Mouse (Mus musculus) adrenal gland, postnatal 4 days (tissue): ENCODE data around the gene Cops4. TPM values are rescaled to one million over a fixed set of nuclear protein-coding genes. Genes with fewer than 3 reads are reported as not detected.

Experiments used
- DNase-seq, 2 experiments: peaks; one replicate each; pipeline ENCODE4 v3.0.0; 2021 to 2022; ENCODE audit warnings: low spot score in 2 of 2, mixed read lengths in 2 of 2
- microRNA-seq: library from miRNA; unstranded; fragments of <30 nt; microRNA quantifications from one replicate; pipeline ENCODE4 v1.2.0, GENCODE M21; 2021
- total RNA-seq, 2 experiments: library from RNA; stranded (reverse); gene quantifications; 2 replicates each; pipeline ENCODE4 v1.2.3; 2021

Gene Cops4
- total RNA-seq, 2 experiments from 2014 or later = 78.6 to 80.2 TPM

- DNase-seq = no peak
These were observed 55.1 kb downstream of the Cops4 start for GRCm38 (mm10) chr5:100573256-100573655.

GRCm38 (mm10) chr5:100574771-100575170, 56.7 kb downstream of the Cops4 start:
- no peak for DNase-seq

GRCm38 (mm10) chr5:100578863-100579411, 60.8 kb downstream of the Cops4 start:
- no peak for DNase-seq

- no peak for DNase-seq
These were observed 63.7 kb downstream of the Cops4 start for GRCm38 (mm10) chr5:100581622-100582434.

GRCm38 (mm10) chr5:100582435-100582826, 64.3 kb downstream of the Cops4 start:
- no peak for DNase-seq

GRCm38 (mm10) chr5:100583066-100583465, 65.0 kb downstream of the Cops4 start:
- DNase-seq = no peak

GRCm38 (mm10) chr5:100585206-100585644, 67.1 kb downstream of the Cops4 start:
- no peak for DNase-seq

GRCm38 (mm10) chr5:100585657-100586056, 67.5 kb downstream of the Cops4 start:
- no peak for DNase-seq

- DNase-seq = no peak
These were observed 69.0 kb downstream of the Cops4 start for GRCm38 (mm10) chr5:100587136-100587535.

- DNase-seq = no peak
These were observed 69.5 kb downstream of the Cops4 start for GRCm38 (mm10) chr5:100587626-100588025.

- DNase-seq = no peak
These were observed 72.4 kb downstream of the Cops4 start for GRCm38 (mm10) chr5:100590505-100590904.

- no peak for DNase-seq
These were observed 76.8 kb downstream of the Cops4 start for GRCm38 (mm10) chr5:100594803-100595467.

- no peak for DNase-seq
These were observed 77.9 kb downstream of the Cops4 start for GRCm38 (mm10) chr5:100595999-100596398.

Small RNA genes within 50 kb of the gene (microRNA-seq; reads per million reads assigned to microRNA genes)
- not detected for gene Gm23222

Other genes starting within 250 kb of the Cops4 start
- gene Sec31a, start 102.1 kb upstream of the Cops4 start, total RNA-seq = 100 to 1,000 TPM; 155 to 171 TPM
- gene Lin54, start 17.7 kb upstream of the Cops4 start, total RNA-seq = 10 to 100 TPM; 15.7 to 19.2 TPM
- gene Plac8, start 53.9 kb downstream of the Cops4 start, total RNA-seq = 10 to 100 TPM; 16.7 to 21.5 TPM
- gene Coq2, start 156.8 kb downstream of the Cops4 start, total RNA-seq = 10 to 100 TPM; 56.4 to 57.1 TPM
- 1 to 10 TPM; 2.0 to 2.3 TPM for gene Hpse, start 201.4 kb downstream of the Cops4 start, total RNA-seq